ENCODE assay signal across 8 mouse cellular contexts in the genomic region with DNA sequence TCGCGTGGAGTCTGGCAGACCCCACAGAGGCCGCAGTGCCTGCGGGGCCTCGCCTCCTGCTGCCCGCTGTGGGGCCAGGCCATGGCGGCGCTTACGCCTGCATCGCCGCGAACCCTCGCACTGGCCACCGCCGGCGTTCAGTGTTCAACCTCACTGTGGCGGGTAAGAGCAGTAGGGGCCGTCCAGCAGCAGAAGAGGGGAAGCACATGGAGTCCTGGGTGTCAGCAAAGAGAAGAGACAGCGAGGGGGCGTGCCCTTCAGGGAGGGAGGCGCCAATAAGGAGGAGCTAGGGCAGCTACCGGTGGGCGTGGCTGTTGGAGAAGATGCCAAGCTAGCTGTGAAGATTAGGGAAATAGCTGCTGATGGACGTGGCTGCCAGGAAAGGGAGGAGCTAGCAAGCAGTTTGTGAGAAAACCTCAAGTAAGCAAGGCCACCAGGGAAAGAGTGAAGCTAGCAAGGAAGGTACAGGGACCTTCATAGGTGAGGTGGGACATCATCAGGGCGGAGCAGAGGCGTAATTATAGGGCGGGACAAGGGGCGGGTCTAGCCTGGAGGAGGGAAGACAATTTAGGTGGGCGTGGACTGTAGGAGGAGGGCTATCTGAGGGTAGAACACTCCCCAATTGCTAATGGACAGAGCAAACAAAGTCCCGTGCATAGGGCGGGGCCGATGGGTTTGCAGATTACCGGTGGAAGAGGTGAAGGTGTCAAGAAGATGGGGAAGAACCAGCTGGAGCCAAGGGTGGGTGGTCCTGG. TPM values are rescaled to one million over a fixed set of nuclear protein-coding genes. Genes with fewer than 3 reads are reported as not detected.
A peak's percentile ranks its signal among the peaks of the same experiment; 100 is the strongest.
DNase-seq lines count a peak whose midpoint lies in the region; ATAC-seq and TF ChIP-seq lines count a peak whose summit lies in the region.

No protein-coding gene starts in this region.

- TF ChIP-seq CTCF in C2C12 (IDR thresholded peaks at IDR 0.05; ENCODE audit: control insufficient read depth, insufficient read depth, insufficient read length) = no peak
- no peak; the same call in 1 of the 2 replicates for TF ChIP-seq CTCF in bone marrow macrophage, adult 2 months (IDR thresholded peaks at IDR 0.05; ENCODE audit: low read depth, low read length)
- TF ChIP-seq CTCF in heart, adult 2 months (IDR thresholded peaks at IDR 0.05) = no peak; the same call in none of the 2 replicates
- no peak for TF ChIP-seq CTCF in kidney, adult 2 months (conservative IDR thresholded peaks at IDR 0.05; ENCODE audit: insufficient read depth, insufficient read length, low read depth, low read length)
- peak; percentile 61 for TF ChIP-seq CTCF in midbrain, postnatal 0 days (IDR thresholded peaks at IDR 0.05)

- peak; percentile 85 for ATAC-seq in embryonic facial prominence, embryonic 15.5 days (ENCODE audit: insufficient number of reproducible peaks, low FRiP score, low TSS enrichment, low read depth)
- peak; percentile 79 for ATAC-seq in limb, embryonic 15.5 days (ENCODE audit: insufficient number of reproducible peaks, low FRiP score, low TSS enrichment, low read depth)
- ATAC-seq in midbrain, postnatal 0 days (ENCODE audit: low FRiP score) = peak; percentile 83

- TF ChIP-seq POLR2A in bone marrow macrophage, adult 2 months (IDR thresholded peaks at IDR 0.05; ENCODE audit: borderline replicate concordance, low read depth, low read length) = no peak
- 0 out of 2 replicates have a peak, but pooled peaks have one; percentile 30 for TF ChIP-seq POLR2A in heart, adult 2 months (IDR thresholded peaks at IDR 0.05; ENCODE audit: insufficient read depth, low read depth, low read length)
- TF ChIP-seq POLR2A in kidney, adult 2 months (IDR thresholded peaks at IDR 0.05; ENCODE audit: low read depth, low read length) = no peak

- peak overlapping the region; percentile 97 for H3K4me2 ChIP-seq in embryonic facial prominence, embryonic 15.5 days (replicated peaks)
- peak overlapping the region; percentile 97 for H3K4me2 ChIP-seq in limb, embryonic 15.5 days
- peak overlapping the region; percentile 89 for H3K4me2 ChIP-seq in midbrain, postnatal 0 days (ENCODE audit: low read depth, low read length, poor library complexity, severe bottlenecking)

- no peaks in the 10 kb centered on the region for H3K9me3 ChIP-seq in embryonic facial prominence, embryonic 15.5 days (replicated peaks)
- no peaks in the 10 kb centered on the region for H3K9me3 ChIP-seq in limb, embryonic 15.5 days
- H3K9me3 ChIP-seq in midbrain, postnatal 0 days (ENCODE audit: low read length) = no peaks in the 10 kb centered on the region

- no peaks in the 10 kb centered on the region for H3K4me1 ChIP-seq in bone marrow macrophage, adult 2 months (ENCODE audit: control insufficient read depth, insufficient read depth, low read length)
- H3K4me1 ChIP-seq in embryonic facial prominence, embryonic 15.5 days = peaks cover 14% of the 10 kb centered on the region
- no peaks in the 10 kb centered on the region; the same call in 1 of the 2 replicates for H3K4me1 ChIP-seq in heart, adult 2 months (ENCODE audit: control insufficient read depth, insufficient read depth, low read length)
- H3K4me1 ChIP-seq in kidney, adult 2 months (ENCODE audit: control insufficient read depth, insufficient read depth, low read length) = no peaks in the 10 kb centered on the region
- H3K4me1 ChIP-seq in limb, embryonic 15.5 days = peaks cover 20% of the 10 kb centered on the region
- no peaks in the 10 kb centered on the region for H3K4me1 ChIP-seq in midbrain, postnatal 0 days (ENCODE audit: insufficient read depth, low read length)

- peak overlapping the region; percentile 11; the same call in 1 of the 2 replicates for H3K27ac ChIP-seq in bone marrow macrophage, adult 2 months (ENCODE audit: insufficient read depth, low read depth, low read length)
- H3K27ac ChIP-seq in embryonic facial prominence, embryonic 15.5 days (replicated peaks) = peak overlapping the region; percentile 49; the same call in 1 of the 2 replicates
- H3K27ac ChIP-seq in heart, adult 2 months = peak overlapping the region; percentile 49
- H3K27ac ChIP-seq in kidney, adult 2 months (ENCODE audit: insufficient read depth, low read depth, low read length) = peak overlapping the region; percentile 2; the same call in 1 of the 2 replicates
- 0 out of 2 replicates have a peak overlapping the region, but pooled peaks have one; percentile 48 for H3K27ac ChIP-seq in limb, embryonic 15.5 days
- H3K27ac ChIP-seq in midbrain, postnatal 0 days (ENCODE audit: low read depth, low read length) = peak overlapping the region; percentile 68; the same call in 1 of the 2 replicates

- TF ChIP-seq EP300 in heart, adult 2 months (IDR thresholded peaks at IDR 0.05; ENCODE audit: insufficient read depth, low read depth, low read length) = no peak

- under 1% methylated on average over 32 of the region's 33 CpGs for WGBS in embryonic facial prominence, embryonic 15.5 days
- under 1% methylated on average over 33 of the region's 33 CpGs for WGBS in heart, adult 2 months
- 3% methylated on average over 33 of the region's 33 CpGs for WGBS in kidney, adult 2 months
- WGBS in limb, embryonic 15.5 days = under 1% methylated on average over 33 of the region's 33 CpGs
- WGBS in midbrain, postnatal 0 days = under 1% methylated on average over 33 of the region's 33 CpGs

- no peaks in the 10 kb centered on the region for H3K27me3 ChIP-seq in C2C12 (ENCODE audit: control insufficient read depth, insufficient read depth, insufficient read length)
- 0 out of 2 replicates have a peak, but pooled peaks cover 9% of the 10 kb centered on the region for H3K27me3 ChIP-seq in embryonic facial prominence, embryonic 15.5 days
- H3K27me3 ChIP-seq in heart, adult 2 months (ENCODE audit: control insufficient read depth, insufficient read depth, low read length) = no peaks in the 10 kb centered on the region
- H3K27me3 ChIP-seq in kidney, adult 2 months (replicated peaks; ENCODE audit: control insufficient read depth, insufficient read depth, low read length) = no peaks in the 10 kb centered on the region
- peaks cover 25% of the 10 kb centered on the region for H3K27me3 ChIP-seq in limb, embryonic 15.5 days
- no peaks in the 10 kb centered on the region for H3K27me3 ChIP-seq in midbrain, postnatal 0 days (ENCODE audit: insufficient read depth, low read length)

- intact Hi-C loops in heart, adult 2 months (cut with DNase I) = loop anchor here (1.0 to 10.0 kb wide), 4 partner anchors 20 to 181 kb away; partner anchors contain the start of gene Zfp719

- H3K36me3 ChIP-seq in C2C12 (ENCODE audit: control insufficient read depth, insufficient read depth) = no peaks in the 10 kb centered on the region
- no peaks in the 10 kb centered on the region for H3K36me3 ChIP-seq in embryonic facial prominence, embryonic 15.5 days
- no peaks in the 10 kb centered on the region for H3K36me3 ChIP-seq in heart, adult 2 months (ENCODE audit: control insufficient read depth, insufficient read depth, low read length)
- H3K36me3 ChIP-seq in kidney, adult 2 months (ENCODE audit: control insufficient read depth, insufficient read depth, low read length) = no peaks in the 10 kb centered on the region
- H3K36me3 ChIP-seq in limb, embryonic 15.5 days = no peaks in the 10 kb centered on the region
- no peaks in the 10 kb centered on the region for H3K36me3 ChIP-seq in midbrain, postnatal 0 days (ENCODE audit: insufficient read depth, low read length)

- H3K79me2 ChIP-seq in C2C12 (ENCODE audit: control insufficient read depth, insufficient read depth) = no peaks in the 10 kb centered on the region
- no peaks in the 10 kb centered on the region for H3K79me2 ChIP-seq in heart, adult 2 months (replicated peaks; ENCODE audit: control insufficient read depth, insufficient read depth, low read length)

- H3K4me3 ChIP-seq in C2C12 (ENCODE audit: insufficient read depth, poor library complexity, severe bottlenecking) = peak overlapping the region; percentile 38
- peak overlapping the region; percentile 71 for H3K4me3 ChIP-seq in bone marrow macrophage, adult 2 months (ENCODE audit: insufficient read depth, low read length)
- H3K4me3 ChIP-seq in embryonic facial prominence, embryonic 15.5 days (replicated peaks) = peak overlapping the region; percentile 54
- H3K4me3 ChIP-seq in heart, adult 2 months = peak overlapping the region; percentile 60
- peak overlapping the region; percentile 62 for H3K4me3 ChIP-seq in kidney, adult 2 months (ENCODE audit: insufficient read depth, low read depth, low read length)
- H3K4me3 ChIP-seq in limb, embryonic 15.5 days = peak overlapping the region; percentile 57
- H3K4me3 ChIP-seq in midbrain, postnatal 0 days (ENCODE audit: low read depth, low read length) = peak overlapping the region; percentile 48

- DNase-seq in heart, adult 2 months = peak; percentile 88 to 92
- peak; percentile 96 for DNase-seq in kidney, adult 2 months
- peak; percentile 93 for DNase-seq in midbrain, postnatal 0 days (ENCODE audit: low spot score)
- DNase-seq in spleen, postnatal 10 days (ENCODE audit: low spot score in 2 of 2) = peak; percentile 76 to 94

- H3K79me3 ChIP-seq in C2C12 (ENCODE audit: low read depth) = no peaks in the 10 kb centered on the region

- peak overlapping the region; percentile 35 for H3K9ac ChIP-seq in embryonic facial prominence, embryonic 15.5 days
- peak overlapping the region; percentile 60 for H3K9ac ChIP-seq in heart, adult 2 months (ENCODE audit: low read depth, low read length)
- H3K9ac ChIP-seq in limb, embryonic 15.5 days = peak overlapping the region; percentile 42; the same call in 1 of the 2 replicates
- peak overlapping the region; percentile 71 for H3K9ac ChIP-seq in midbrain, postnatal 0 days (replicated peaks; ENCODE audit: low read length, poor library complexity, severe bottlenecking)

- peak overlapping the region; percentile 61 for H3ac ChIP-seq in C2C12 (ENCODE audit: control insufficient read depth, insufficient read length, low read depth)

RNA-seq across cellular contexts. Expression of gene Vsig10l, which starts 2.6 kb away (rescaled TPM):
- 1.2 TPM for polyA plus RNA-seq in C2C12 (2012; fragmentation: generic; extraction: Trizol)
- polyA plus RNA-seq in bone marrow macrophage, adult 2 months (2012; ENCODE audit: insufficient read depth, insufficient read length, missing spikeins) = 4.5 and 4.9 TPM in 2 replicates
- 13.6 and 15.3 TPM in 2 replicates for polyA plus RNA-seq in embryonic facial prominence, embryonic 15.5 days (2015; fragmentation: Nextera tagmentation; extraction: Ambion mirVana)
- total RNA-seq in heart, adult 2 months (2021) = 1 to 10 TPM; 1.0 to 1.1 TPM
- polyA plus RNA-seq in heart, adult 2 months (2012; rRNA removed) = 3.0 TPM in 2 replicates
- 5.9 and 6.7 TPM in 2 replicates for polyA plus RNA-seq in kidney, adult 2 months (2012; rRNA removed)
- 18.1 and 21.7 TPM in 2 replicates for polyA plus RNA-seq in limb, embryonic 15.5 days (2015; fragmentation: Nextera tagmentation; extraction: Ambion mirVana)
- 25.8 and 40.2 TPM in 2 replicates for total RNA-seq in midbrain, postnatal 0 days (2014; rRNA removed)
- 29.0 and 29.7 TPM in 2 replicates for polyA plus RNA-seq in midbrain, postnatal 0 days (2015; fragmentation: Nextera tagmentation; extraction: Ambion mirVana)

RNA-seq across cellular contexts. Expression of gene Gm45233, which starts 21.6 kb away (rescaled TPM):
- polyA plus RNA-seq in C2C12 (2012; fragmentation: generic; extraction: Trizol) = 0.09 TPM
- not detected in 2 replicates for polyA plus RNA-seq in bone marrow macrophage, adult 2 months (2012; ENCODE audit: insufficient read depth, insufficient read length, missing spikeins)
- polyA plus RNA-seq in embryonic facial prominence, embryonic 15.5 days (2015; fragmentation: Nextera tagmentation; extraction: Ambion mirVana) = 0.26 and 0.94 TPM in 2 replicates
- under 1 TPM; 0.73 to 0.82 TPM for total RNA-seq in heart, adult 2 months (2021)
- 2.2 and 4.7 TPM in 2 replicates for polyA plus RNA-seq in heart, adult 2 months (2012; rRNA removed)
- 1.8 and 3.6 TPM in 2 replicates for polyA plus RNA-seq in kidney, adult 2 months (2012; rRNA removed)
- polyA plus RNA-seq in limb, embryonic 15.5 days (2015; fragmentation: Nextera tagmentation; extraction: Ambion mirVana) = 0.37 and 0.99 TPM in 2 replicates
- total RNA-seq in midbrain, postnatal 0 days (2014; rRNA removed) = 1.7 and 6.6 TPM in 2 replicates
- 0.44 and 0.71 TPM in 2 replicates for polyA plus RNA-seq in midbrain, postnatal 0 days (2015; fragmentation: Nextera tagmentation; extraction: Ambion mirVana)

RNA-seq across cellular contexts. Expression of gene Etfb, which starts 21.6 kb away (rescaled TPM):
- polyA plus RNA-seq in C2C12 (2012; fragmentation: generic; extraction: Trizol) = 296 TPM
- 79.5 and 87.0 TPM in 2 replicates for polyA plus RNA-seq in bone marrow macrophage, adult 2 months (2012; ENCODE audit: insufficient read depth, insufficient read length, missing spikeins)
- polyA plus RNA-seq in embryonic facial prominence, embryonic 15.5 days (2015; fragmentation: Nextera tagmentation; extraction: Ambion mirVana) = 258 and 284 TPM in 2 replicates
- total RNA-seq in heart, adult 2 months (2021) = 1,000 to 10,000 TPM; 1,250 to 1,384 TPM
- polyA plus RNA-seq in heart, adult 2 months (2012; rRNA removed) = 731 and 1,097 TPM in 2 replicates
- polyA plus RNA-seq in kidney, adult 2 months (2012; rRNA removed) = 477 and 614 TPM in 2 replicates
- polyA plus RNA-seq in limb, embryonic 15.5 days (2015; fragmentation: Nextera tagmentation; extraction: Ambion mirVana) = 275 and 316 TPM in 2 replicates
- total RNA-seq in midbrain, postnatal 0 days (2014; rRNA removed) = 27.0 and 28.6 TPM in 2 replicates
- polyA plus RNA-seq in midbrain, postnatal 0 days (2015; fragmentation: Nextera tagmentation; extraction: Ambion mirVana) = 94.0 and 97.8 TPM in 2 replicates

RNA-seq across cellular contexts. Expression of gene Iglon5, which starts 24.4 kb away (rescaled TPM):
- 1.8 TPM for polyA plus RNA-seq in C2C12 (2012; fragmentation: generic; extraction: Trizol)
- not detected in 2 replicates for polyA plus RNA-seq in bone marrow macrophage, adult 2 months (2012; ENCODE audit: insufficient read depth, insufficient read length, missing spikeins)
- 1.1 and 1.5 TPM in 2 replicates for polyA plus RNA-seq in embryonic facial prominence, embryonic 15.5 days (2015; fragmentation: Nextera tagmentation; extraction: Ambion mirVana)
- total RNA-seq in heart, adult 2 months (2021) = under 1 TPM; 0.14 to 0.16 TPM
- polyA plus RNA-seq in heart, adult 2 months (2012; rRNA removed) = 0.56 and 0.78 TPM in 2 replicates
- 1.0 and 1.1 TPM in 2 replicates for polyA plus RNA-seq in kidney, adult 2 months (2012; rRNA removed)
- 0.74 and 1.1 TPM in 2 replicates for polyA plus RNA-seq in limb, embryonic 15.5 days (2015; fragmentation: Nextera tagmentation; extraction: Ambion mirVana)
- total RNA-seq in midbrain, postnatal 0 days (2014; rRNA removed) = 54.7 and 72.4 TPM in 2 replicates
- polyA plus RNA-seq in midbrain, postnatal 0 days (2015; fragmentation: Nextera tagmentation; extraction: Ambion mirVana) = 7.8 and 7.9 TPM in 2 replicates

RNA-seq across cellular contexts. Expression of gene Cldnd2, which starts 24.9 kb away (rescaled TPM):
- polyA plus RNA-seq in C2C12 (2012; fragmentation: generic; extraction: Trizol) = not detected
- polyA plus RNA-seq in bone marrow macrophage, adult 2 months (2012; ENCODE audit: insufficient read depth, insufficient read length, missing spikeins) = not detected in 2 replicates
- polyA plus RNA-seq in embryonic facial prominence, embryonic 15.5 days (2015; fragmentation: Nextera tagmentation; extraction: Ambion mirVana) = not detected in 2 replicates
- total RNA-seq in heart, adult 2 months (2021) = not detected
- not detected in 2 replicates for polyA plus RNA-seq in heart, adult 2 months (2012; rRNA removed)
- 0.33 TPM in 1 of 2 replicates, not detected in the other for polyA plus RNA-seq in kidney, adult 2 months (2012; rRNA removed)
- not detected in 2 replicates for polyA plus RNA-seq in limb, embryonic 15.5 days (2015; fragmentation: Nextera tagmentation; extraction: Ambion mirVana)
- not detected in 2 replicates for total RNA-seq in midbrain, postnatal 0 days (2014; rRNA removed)
- not detected in 2 replicates for polyA plus RNA-seq in midbrain, postnatal 0 days (2015; fragmentation: Nextera tagmentation; extraction: Ambion mirVana)

Comparison
In these comparisons a context has a peak if more than half of its experiments do, and no peak if none do; other contexts are left out.
1. Peak in every context shown above with its lines: DNase-seq, ATAC-seq, H3K4me3 ChIP-seq and H3K27ac ChIP-seq.
2. H3K27ac ChIP-seq: peak in every context shown above with its lines; median percentile 68 in midbrain, postnatal 0 days; 49 in embryonic facial prominence, embryonic 15.5 days; 49 in heart, adult 2 months; 48 in limb, embryonic 15.5 days; 11 in bone marrow macrophage, adult 2 months; 2 in kidney, adult 2 months.